Mouse (Mus musculus) skeletal muscle tissue, adult 2 months (tissue): ENCODE data around the gene Rexo1.
A peak's percentile ranks its signal among the peaks of the same experiment; 100 is the strongest.

Experiments used
- DNase-seq: peaks from one replicate; pipeline ENCODE4 v3.0.0-alpha.2; 2012; ENCODE audit warnings: low read depth, low spot score

Rexo1 gene

GRCm38 (mm10) chr10:80584642-80585552 is 23.5 kb upstream of the Rexo1 start:
- no peak for DNase-seq

- no peak for DNase-seq
These were observed 22.7 kb upstream of the Rexo1 start for GRCm38 (mm10) chr10:80584045-80584488.

- DNase-seq = no peak
These were observed 21.7 kb upstream of the Rexo1 start for GRCm38 (mm10) chr10:80583047-80583446.

- DNase-seq = peak; percentile 59
These were observed 17.6 kb upstream of the Rexo1 start for GRCm38 (mm10) chr10:80578911-80579310.

DNA sequence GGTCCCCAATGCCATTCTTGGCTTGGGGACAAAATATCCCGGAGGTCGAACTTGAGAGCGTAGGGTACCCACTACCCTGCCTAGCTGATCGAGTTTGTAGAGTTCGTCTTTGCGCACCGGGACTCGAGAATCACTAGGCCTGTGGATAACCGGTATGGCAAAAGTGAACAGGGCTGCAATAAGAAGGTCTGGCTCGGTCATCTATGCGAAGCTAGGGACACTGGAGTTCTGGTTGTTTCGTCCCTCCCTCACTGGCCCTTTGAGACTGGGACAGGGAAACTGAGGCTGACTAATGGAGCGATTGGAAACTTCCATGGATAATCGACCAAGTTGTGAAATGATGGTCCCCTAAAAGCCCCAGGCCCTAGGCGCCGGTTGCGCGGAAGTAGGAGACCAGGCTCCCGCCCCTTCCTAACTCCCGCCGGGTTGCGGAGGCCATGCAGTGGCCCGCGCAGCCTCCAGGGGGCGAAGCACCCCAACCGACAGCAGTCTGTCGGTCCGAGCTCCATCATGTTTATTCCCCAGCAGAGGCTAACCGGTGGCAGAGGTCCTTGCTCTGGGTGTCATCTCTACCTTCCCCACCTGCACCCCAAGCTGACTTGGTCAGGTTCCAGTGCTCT is 16.9 kb upstream of the Rexo1 start:
- peak; percentile 75 for DNase-seq

DNA sequence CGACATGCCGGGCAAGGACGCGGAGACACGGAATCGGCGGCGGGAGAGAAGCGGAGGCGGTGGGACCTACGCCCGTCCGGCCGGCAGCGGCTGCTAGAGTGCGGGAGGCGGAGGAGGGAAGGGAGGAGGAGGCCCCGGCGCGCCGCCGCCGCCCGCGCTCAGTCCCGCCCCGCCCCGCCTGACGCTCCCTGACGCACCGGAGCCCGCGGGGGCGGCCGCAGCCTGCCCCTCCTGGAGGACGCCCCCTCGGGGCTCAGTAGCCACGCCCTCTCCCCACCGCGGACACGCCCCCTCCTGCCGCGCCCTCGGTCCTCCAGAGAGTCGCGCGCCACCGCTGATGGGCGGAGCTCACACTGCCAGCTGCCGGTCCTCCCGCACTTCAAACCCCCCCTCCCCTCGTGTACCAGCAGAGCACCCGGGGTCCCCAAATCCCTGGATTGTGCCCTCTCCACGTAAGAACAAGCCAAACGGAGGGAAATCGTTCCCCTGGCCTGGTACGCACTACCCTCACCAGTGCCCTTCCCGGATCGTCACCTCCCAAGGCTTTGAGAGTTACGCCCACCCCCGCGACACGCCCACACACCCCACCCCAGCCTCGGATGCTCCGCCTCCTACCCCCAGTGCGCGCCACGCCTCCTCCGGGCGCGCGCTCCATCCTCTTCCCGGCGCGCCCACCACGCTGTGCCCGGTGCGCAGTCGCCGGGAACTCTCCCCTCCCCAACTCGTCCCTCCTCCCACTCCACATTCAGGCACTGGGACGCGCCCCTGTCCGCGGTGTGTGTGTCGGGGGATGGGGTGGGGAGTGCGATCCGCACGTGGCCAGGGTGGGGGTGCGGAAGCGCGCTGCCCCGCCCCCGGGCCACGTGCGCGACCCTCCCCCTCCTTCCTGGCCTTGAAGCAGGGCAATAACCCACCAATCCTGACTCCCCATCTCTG is 16.1 kb upstream of the Rexo1 start, which contains the start of gene Klf16:
Gene Klf16, minus strand, starts transcription at position 127 of the 936 bp plus-strand sequence.
- DNase-seq = peak; percentile 93

DNA sequence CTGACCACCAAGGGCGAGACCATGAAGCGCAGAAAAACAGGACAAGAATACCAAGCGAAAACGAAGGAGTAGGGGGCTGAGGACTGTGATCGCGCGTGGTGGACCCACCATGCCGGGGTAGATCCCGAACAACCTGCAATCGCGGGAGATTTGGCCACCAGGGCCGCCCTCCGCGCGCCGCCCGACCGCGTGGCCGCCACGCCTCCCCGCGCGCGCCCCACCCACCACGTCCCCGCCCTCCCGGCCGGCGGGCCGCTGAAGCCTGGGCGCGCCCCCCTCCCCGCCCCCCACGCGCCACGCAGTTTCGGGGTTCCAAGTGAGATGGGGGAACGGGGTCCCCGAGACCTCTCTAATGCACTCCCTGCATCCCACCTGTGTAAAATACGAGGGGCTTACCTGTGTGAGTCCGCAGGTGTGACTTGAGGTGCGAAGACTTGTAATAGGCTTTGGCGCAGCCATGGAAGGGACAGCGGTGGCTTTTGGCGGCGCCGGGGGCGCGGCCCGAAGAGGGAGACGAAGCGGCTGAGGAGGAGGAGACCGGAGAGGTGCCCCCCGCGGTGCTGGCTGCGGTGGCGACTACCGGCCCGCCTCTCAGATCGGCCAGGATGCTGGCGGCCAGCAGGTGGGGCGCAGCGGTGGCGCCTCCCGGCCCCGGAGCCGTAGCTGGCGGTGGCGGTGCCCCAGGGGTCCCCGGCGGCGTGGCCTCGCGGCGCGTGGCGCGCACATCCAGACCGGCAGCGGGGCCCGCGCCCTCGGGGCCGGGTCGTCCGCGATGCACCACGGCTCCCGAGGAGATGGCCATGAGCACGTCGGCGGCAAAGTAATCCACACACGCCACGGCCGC is 15.2 kb upstream of the Rexo1 start:
- no peak for DNase-seq

- no peak for DNase-seq
These were observed 14.6 kb upstream of the Rexo1 start for GRCm38 (mm10) chr10:80575925-80576324.

- DNase-seq = no peak
These were observed 13.5 kb upstream of the Rexo1 start for GRCm38 (mm10) chr10:80574896-80575295.

GRCm38 (mm10) chr10:80573944-80574343 is 12.6 kb upstream of the Rexo1 start:
- DNase-seq = no peak

DNA sequence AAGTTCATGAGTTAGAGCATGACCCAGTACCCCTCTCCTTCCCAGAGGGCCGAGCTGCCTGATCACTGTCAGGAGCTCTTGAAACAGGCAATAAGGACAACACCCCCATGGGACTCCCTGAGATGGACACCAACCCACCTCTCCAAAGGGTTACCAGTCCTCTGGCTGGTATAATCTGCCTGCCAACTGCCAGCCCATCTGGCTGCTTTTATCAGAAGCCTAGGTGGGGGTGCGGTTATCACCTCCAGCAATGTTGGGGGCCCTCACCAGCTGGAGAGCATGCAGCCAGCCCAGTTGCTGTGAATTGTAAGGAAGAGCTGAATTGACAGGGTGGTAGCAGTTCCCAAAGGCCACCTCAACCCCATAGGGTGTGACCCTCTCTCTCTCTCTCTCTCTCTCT is 11.1 kb upstream of the Rexo1 start:
- DNase-seq = no peak

GRCm38 (mm10) chr10:80570871-80571836 is 9.8 kb upstream of the Rexo1 start:
- DNase-seq = no peak

DNA sequence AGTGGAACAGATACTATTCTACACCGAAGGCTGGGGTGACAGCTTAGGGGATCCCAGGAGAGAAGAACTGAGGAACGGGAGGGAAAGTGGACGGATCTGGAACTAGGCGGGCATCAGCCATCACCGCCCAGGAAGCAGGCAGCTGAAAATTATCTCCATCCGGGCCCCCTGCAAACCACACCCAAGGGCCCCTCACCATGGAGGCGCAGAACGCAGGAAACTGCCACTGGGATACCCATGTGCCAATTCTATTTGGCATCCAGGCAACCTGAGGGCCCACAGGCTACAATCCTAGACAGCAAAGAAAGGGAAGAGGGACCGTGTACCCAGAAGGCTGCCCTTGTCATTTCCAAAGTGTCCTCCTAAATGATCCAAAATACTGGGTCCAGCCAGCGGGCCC is 9.1 kb upstream of the Rexo1 start:
- DNase-seq = no peak

GRCm38 (mm10) chr10:80569664-80570066 is 8.3 kb upstream of the Rexo1 start:
- DNase-seq = peak; percentile 69

GRCm38 (mm10) chr10:80568876-80569275 is 7.5 kb upstream of the Rexo1 start:
- no peak for DNase-seq

DNA sequence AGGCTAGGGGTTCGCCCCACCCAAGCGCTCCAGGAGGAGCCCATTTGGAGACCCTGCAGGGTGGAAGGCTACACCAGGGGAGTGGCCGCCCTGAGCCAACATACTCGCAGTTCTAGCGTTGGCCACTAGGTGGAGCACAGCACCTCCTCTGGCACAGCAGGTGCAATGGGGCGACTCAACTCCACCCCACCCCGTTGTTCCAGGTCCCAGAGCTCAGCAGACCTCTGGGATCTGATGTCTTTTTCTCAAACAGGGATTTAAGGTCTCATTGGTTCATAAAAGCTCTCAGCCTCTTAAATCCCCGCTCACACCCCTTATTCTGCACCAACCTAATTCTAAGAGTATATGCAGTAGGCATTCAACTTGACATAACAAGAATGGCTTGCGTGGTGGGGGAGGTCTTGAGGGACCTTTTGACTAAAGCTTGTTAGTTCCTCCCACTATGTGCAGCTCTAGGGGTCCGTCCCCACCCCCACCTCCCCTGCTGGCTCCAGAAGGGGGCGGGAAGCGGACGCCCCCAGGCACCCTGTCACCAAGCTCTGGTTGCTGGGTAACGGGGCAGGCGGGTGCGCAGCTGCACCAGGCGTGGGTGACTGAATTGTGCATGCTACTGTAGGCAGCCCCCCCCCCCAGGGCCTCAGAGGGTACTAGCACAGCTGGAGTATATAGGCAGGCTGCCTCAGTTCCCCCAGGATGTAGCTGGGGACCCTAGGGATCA is 5.2 kb upstream of the Rexo1 start:
- DNase-seq = peak; percentile 63

GRCm38 (mm10) chr10:80560621-80561020 is 739 bp downstream of the Rexo1 start:
- no peak for DNase-seq

DNA sequence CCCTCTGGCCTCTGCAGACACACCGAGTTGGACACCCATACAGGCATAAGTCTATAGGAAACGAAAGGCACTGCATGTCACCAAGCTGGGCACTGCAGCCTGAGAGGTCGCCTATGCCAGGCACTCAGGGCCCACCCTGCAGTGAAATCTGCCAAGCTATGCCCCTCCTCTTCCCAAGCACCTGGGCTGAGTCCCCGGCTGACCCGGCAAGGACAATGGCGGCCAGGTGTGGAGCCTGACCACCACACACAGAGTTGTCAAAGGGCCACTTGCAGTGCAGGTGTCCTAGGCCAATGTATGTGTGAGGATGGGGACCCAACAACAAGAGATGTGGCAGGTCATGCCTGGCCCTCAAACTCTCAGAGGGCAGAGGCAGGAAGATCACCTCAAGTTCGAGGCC is 1.9 kb downstream of the Rexo1 start:
- no peak for DNase-seq
